Mouse (Mus musculus) left cerebral cortex, adult 2 months (tissue): ENCODE results near the gene Olfr3. TPM values are rescaled to one million over a fixed set of nuclear protein-coding genes. Genes with fewer than 3 reads are reported as not detected.

Experiments
- DNase-seq, 2 experiments: peaks; one replicate each; pipeline ENCODE4 v3.0.0; 2021 to 2022; ENCODE audit warnings: low spot score in 2 of 2, mixed read lengths in 1 of 2; ENCODE audit errors: extremely low spot score in 1 of 2
- H3K27ac ChIP-seq: fragments of 200-600 bp; 2 replicates; pipeline ENCODE4 v1.8.1; 2022
- H3K4me3 ChIP-seq: fragments of 200-600 bp; 2 replicates; pipeline ENCODE4 v1.8.1; 2022
- CTCF ChIP-seq: fragments of 200-600 bp; IDR thresholded peaks from 2 replicates; pipeline ENCODE4 v1.8.1; 2022; ENCODE audit warnings: antibody characterized with exemption, mild to moderate bottlenecking, moderate library complexity
- intact Hi-C: fragments of 180-260 bp; cut with DNase I; formaldehyde crosslinking; loops from one replicate; pipeline ENCODE4 v1.15.1; 2025
- long read RNA-seq, 2 experiments: library from polyadenylated mRNA; stranded (forward); transcript quantifications; one replicate each; pipeline ENCODE4 v2.0.0; 2021; ENCODE audit warnings: borderline mapping rate in 2 of 2
- total RNA-seq, 2 experiments: library from RNA; stranded (reverse); gene quantifications; 2 replicates each; pipeline ENCODE4 v1.2.3; 2021

Olfr3 gene
- total RNA-seq: not detected
- long read RNA-seq, experiment 1: 0 reads
- long read RNA-seq, experiment 2: 0 reads

DNA sequence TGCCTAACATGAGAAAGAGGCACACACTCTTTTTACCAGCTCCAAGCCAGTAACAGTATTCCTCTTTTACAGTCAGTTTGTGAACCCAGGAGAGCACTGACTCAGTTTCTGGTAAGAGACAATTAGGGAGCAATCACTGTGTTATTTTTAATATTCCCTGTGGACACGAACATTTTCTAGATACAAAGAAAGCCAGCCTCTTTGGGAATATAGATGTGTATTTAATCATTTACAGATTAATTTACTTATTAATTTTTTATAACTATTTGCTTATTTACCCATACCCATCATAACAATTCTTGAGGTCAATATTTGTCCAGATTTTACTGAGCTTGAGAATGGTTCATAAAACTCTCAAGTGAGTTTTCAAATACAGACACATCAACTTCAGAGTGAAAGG lies at the start of gene Olfr3:
Gene Olfr3, minus strand, starts transcription at position 101 of the 400 bp plus-strand sequence.
- H3K4me3 ChIP-seq: no peak within 1 kb of the TSS
- DNase-seq: no peak
- no peak for TF ChIP-seq CTCF
- no peak within 1 kb of the TSS for H3K27ac ChIP-seq
- intact Hi-C loops: no loop called here

DNA sequence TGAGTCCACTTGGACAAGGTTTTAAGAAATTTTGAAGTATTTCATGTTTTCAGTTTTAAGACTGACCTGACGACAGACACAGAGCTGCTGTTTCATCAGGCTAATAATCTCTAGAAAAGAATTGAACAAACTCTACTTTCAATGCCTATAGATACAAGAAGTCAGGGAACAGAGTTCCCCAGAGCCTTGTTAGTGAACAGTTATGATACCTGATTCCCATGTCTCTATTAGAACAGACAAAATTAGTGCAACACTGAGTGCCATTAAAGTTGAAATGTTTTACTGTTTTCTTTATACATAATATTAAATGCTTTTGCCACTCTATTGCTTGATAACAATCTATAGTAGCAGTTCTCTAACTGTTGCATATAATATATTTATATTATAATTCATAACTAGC lies 45.7 kb upstream of the Olfr3 start, which contains the start of gene Olfr351:
Gene Olfr351, minus strand, starts transcription at position 101 of the 400 bp plus-strand sequence.
- TF ChIP-seq CTCF: no peak
- H3K27ac ChIP-seq: no peak within 1 kb of the TSS
- no peak for DNase-seq
- intact Hi-C loops: no loop called here
- no peak within 1 kb of the TSS for H3K4me3 ChIP-seq

DNA sequence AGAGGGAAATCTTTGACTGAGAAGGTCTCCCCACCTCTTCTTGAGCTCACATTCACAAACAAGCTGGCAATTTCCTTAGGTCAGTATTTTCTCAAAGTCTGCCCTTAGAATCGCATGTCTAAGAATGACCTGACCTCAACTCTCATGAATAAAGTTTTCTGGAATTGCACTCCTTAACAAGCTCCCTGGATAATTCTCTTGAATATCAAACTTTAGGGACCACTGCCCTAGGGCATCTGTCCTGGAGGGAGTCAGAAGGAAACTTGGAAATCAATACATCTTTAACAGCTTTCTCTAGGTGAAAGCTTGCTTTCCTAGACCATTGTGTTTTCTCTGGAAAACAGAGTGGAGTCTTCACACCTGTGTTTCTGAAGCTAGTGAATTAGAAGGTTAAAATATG lies 29.2 kb upstream of the Olfr3 start, which contains the start of gene Olfr350:
Gene Olfr350, plus strand, starts transcription at position 301 of the 400 bp plus-strand sequence.
- intact Hi-C loops: no loop called here
- no peak for DNase-seq
- no peak for TF ChIP-seq CTCF
- no peak within 1 kb of the TSS for H3K4me3 ChIP-seq
- no peak within 1 kb of the TSS for H3K27ac ChIP-seq

DNA sequence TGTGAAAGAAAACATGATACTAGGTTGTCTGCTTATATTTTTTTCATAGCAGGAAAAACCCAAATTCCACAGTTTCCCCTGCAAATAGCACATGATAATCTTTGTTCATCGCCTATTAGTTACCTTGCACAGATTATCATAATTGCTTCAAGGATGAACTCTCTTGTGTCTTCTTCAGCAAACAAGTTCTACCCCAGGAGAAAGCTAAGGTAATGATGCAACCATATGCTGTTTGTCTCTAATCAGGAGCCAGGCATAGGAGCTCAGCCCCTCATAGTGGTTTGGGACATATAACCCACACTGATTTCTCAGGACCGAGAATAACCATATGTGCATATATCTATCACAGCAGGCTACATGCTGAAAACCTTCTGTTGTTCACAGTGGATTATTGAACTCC lies 26.6 kb downstream of the Olfr3 start, which contains the start of gene Olfr50:
Gene Olfr50, plus strand, starts transcription at position 301 of the 400 bp plus-strand sequence.
- Histone ChIP-seq H3K4me3 (no peak within 1 kb of the TSS), H3K27ac (no peak within 1 kb of the TSS)
- intact Hi-C loops: no loop called here
- no peak for TF ChIP-seq CTCF
- no peak for DNase-seq

DNA sequence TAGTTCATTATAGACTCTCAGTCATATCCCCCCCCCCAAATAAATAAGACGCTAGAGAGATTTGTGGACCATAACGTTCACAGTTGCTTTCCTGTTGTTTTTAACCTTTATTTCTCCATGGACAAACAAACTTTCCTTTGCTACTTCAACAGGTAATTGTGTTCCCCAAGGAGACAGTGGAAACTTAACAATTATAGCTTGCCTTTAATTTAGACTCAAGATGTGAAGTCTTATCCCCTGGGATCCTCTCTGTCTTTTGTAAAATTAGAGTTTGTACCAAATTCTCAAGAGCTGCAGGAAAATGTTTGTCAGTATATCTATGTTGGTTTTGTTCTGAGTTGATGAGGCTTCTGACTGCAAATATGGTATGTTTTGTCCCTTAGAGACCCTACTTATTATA lies 32.9 kb downstream of the Olfr3 start, which contains the start of gene Olfr348:
Gene Olfr348, plus strand, starts transcription at position 301 of the 400 bp plus-strand sequence.
- no peak for TF ChIP-seq CTCF
- no peak for DNase-seq
- no peak within 1 kb of the TSS for H3K27ac ChIP-seq
- no peak within 1 kb of the TSS for H3K4me3 ChIP-seq
- intact Hi-C loops: no loop called here

Other genes with a start within 250 kb of the Olfr3 start
- not detected for gene Olfr345, start 177.0 kb downstream of the Olfr3 start, total RNA-seq
- gene Olfr346, start 131.2 kb downstream of the Olfr3 start, total RNA-seq: not detected
- not detected for gene Olfr347, start 85.1 kb downstream of the Olfr3 start, total RNA-seq
- gene Olfr348, start 32.8 kb downstream of the Olfr3 start, total RNA-seq: not detected
- not detected for gene Olfr50, start 26.5 kb downstream of the Olfr3 start, total RNA-seq
- gene Olfr350, start 29.3 kb upstream of the Olfr3 start, total RNA-seq: not detected
- gene Olfr351, start 45.6 kb upstream of the Olfr3 start, total RNA-seq: not detected
- not detected for gene Olfr352, start 51.4 kb upstream of the Olfr3 start, total RNA-seq
- not detected for gene Olfr353, start 75.9 kb upstream of the Olfr3 start, total RNA-seq
- gene Olfr354, start 88.6 kb upstream of the Olfr3 start, total RNA-seq: not detected
- gene Olfr355, start 111.9 kb upstream of the Olfr3 start, total RNA-seq: not detected
- gene Olfr356, start 120.1 kb upstream of the Olfr3 start, total RNA-seq: not detected
- gene Olfr357, start 176.8 kb upstream of the Olfr3 start, total RNA-seq: not detected
- not detected for gene Olfr358, start 192.3 kb upstream of the Olfr3 start, total RNA-seq
- gene Olfr360, start 248.7 kb upstream of the Olfr3 start, total RNA-seq: not detected